Mouse (Mus musculus): ENCODE measurements at regions not wholly inside any gene's neighbourhood (a gene's known extent, or its start where the extent isn't known, plus 50 kb on each side); places are given as distances from the start of the nearest gene placed in this dataset.

DNA sequence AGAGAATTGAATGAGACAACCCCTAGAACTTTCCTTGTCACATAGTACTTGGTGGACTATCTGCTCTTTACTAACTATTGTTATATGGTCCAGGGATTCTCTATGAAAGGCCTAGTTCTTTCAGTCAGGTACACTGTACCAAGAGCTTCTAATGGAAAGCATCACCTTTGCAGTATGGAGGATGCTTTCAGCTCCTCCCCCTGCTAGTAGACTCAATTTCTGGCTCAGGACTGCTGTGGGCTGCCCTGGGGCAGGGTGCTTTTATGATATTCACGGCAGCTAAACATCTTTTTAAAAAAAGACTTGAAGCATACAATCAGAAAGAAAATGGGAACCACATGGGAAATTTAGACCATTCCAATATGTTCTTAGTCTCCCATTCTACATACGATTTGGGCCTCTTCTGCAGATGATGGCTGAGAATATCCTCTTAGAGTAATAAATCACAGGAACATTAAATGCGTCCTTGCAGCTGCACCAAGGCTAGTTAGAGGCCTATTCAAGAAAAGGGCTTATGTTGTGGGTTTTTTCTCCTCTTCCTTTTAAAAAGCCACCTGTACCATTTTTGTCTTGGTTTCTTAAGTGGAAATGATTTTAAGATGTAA is 61.7 kb upstream of the 6030498E09Rik start:
- Histone ChIP-seq H3K27me3 (replicated peaks; ENCODE audit: low read depth, poor library complexity, severe bottlenecking) (no peaks in the 10 kb centered on the region), H3K4me1 (no peaks in the 10 kb centered on the region), H3K4me3 (no peak overlapping the region), H3K36me3 (replicated peaks) (no peaks in the 10 kb centered on the region), H3K27ac (replicated peaks) (no peak overlapping the region), H3K9me3 (no peaks in the 10 kb centered on the region)
- WGBS: 48% methylated on average over 3 of the region's 3 CpGs
- no peak for DNase-seq (ENCODE audit: low spot score)

DNA sequence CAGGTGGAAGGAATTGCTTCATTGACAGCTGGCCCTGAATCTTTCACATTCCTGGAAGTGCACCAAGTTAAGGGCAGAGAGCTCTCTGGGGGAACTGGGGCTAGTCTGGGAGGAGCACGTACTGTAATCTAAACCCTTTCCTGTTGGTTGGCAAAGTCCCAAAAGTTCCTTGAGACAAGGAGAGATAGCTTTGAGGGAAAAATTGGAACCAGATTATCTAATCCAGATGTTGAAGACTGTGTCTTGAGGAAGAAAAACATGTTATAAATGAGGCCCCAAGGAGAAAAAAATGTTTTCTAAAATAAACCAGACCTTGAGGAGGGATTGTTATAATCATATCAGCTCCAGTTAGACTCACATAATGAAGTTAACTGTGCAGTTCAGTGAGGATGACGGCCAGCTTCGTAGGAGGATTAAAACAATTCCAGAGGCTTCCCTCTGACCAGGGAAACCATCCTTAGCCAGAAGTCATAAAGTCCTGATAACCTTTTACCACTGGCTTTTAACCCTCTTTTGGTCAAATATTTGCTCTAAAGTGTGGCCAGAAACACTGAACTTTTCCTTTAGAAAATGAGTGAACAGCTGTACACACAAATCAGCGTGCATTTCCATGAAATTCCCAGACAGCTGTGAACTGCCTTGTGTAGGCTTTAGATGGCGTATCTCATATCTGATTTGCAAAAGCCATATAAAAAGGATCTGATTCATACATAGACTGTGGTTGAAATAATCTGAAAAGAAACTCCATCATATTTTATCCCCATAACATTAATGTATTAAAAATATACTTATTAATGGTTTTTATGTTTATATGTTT is 60.8 kb upstream of the 6030498E09Rik start:
- Histone ChIP-seq H3K9me3 (no peaks in the 10 kb centered on the region), H3K4me1 (no peaks in the 10 kb centered on the region), H3K27me3 (replicated peaks; ENCODE audit: low read depth, poor library complexity, severe bottlenecking) (no peaks in the 10 kb centered on the region), H3K27ac (replicated peaks) (no peak overlapping the region), H3K4me3 (no peak overlapping the region), H3K36me3 (replicated peaks) (no peaks in the 10 kb centered on the region)
- whole genome bisulfite sequencing: 48% methylated on average over 5 of the region's 5 CpGs
- peak; percentile 54 for DNase-seq (ENCODE audit: low spot score)

Data from embryonic facial prominence, embryonic 10.5 days (tissue).